Mouse (Mus musculus) intestine, postnatal 0 days (tissue): Measurements from ENCODE around the gene Haus4. TPM values are rescaled to one million over a fixed set of nuclear protein-coding genes. Genes with fewer than 3 reads are reported as not detected.

Experiments used
- ATAC-seq: fragments of 200-750 bp; cut with Nextera tagmentation; 2 replicates; pipeline ENCODE4 v1.8.0; 2017; ENCODE audit warnings: mild to moderate bottlenecking, moderate TSS enrichment, moderate library complexity
- H3K27ac ChIP-seq: fragments of 300-500 bp; sonication (generic); 2 replicates; pipeline ENCODE4 v1.5.1; 2014; ENCODE audit warnings: mild to moderate bottlenecking, low read depth, low read length, moderate library complexity
- H3K27me3 ChIP-seq: fragments of 300-500 bp; sonication (generic); replicated peaks from 2 replicates; pipeline ENCODE4 v1.6.1; 2014; ENCODE audit warnings: low read length, mixed read lengths; ENCODE audit not compliant: control insufficient read depth, insufficient read depth
- H3K36me3 ChIP-seq: fragments of 300-500 bp; sonication (generic); 2 replicates; pipeline ENCODE4 v1.6.1; 2014; ENCODE audit warnings: mild to moderate bottlenecking, moderate library complexity; ENCODE audit not compliant: control insufficient read depth, insufficient read depth
- H3K4me1 ChIP-seq: fragments of 300-500 bp; sonication (generic); replicated peaks from 2 replicates; pipeline ENCODE4 v1.6.1; 2014; ENCODE audit warnings: antibody characterized with exemption, low read length, mixed read lengths; ENCODE audit not compliant: control insufficient read depth, insufficient read depth
- H3K4me2 ChIP-seq: fragments of 300-500 bp; sonication (generic); replicated peaks from 2 replicates; pipeline ENCODE4 v1.6.1; 2014; ENCODE audit warnings: low read depth, mild to moderate bottlenecking, moderate library complexity
- H3K4me3 ChIP-seq: fragments of 300-500 bp; sonication (generic); 2 replicates; pipeline ENCODE4 v1.5.1; 2014; ENCODE audit warnings: low read depth, low read length
- H3K9ac ChIP-seq: fragments of 300-500 bp; sonication (generic); 2 replicates; pipeline ENCODE4 v1.6.1; 2014; ENCODE audit warnings: mild to moderate bottlenecking, low read depth, low read length
- H3K9me3 ChIP-seq: fragments of 300-500 bp; sonication (generic); 2 replicates; pipeline ENCODE4 v1.6.1; 2016; ENCODE audit warnings: mixed run types; ENCODE audit not compliant: control insufficient read depth
- CTCF ChIP-seq: sonication (generic); IDR thresholded peaks from 2 replicates; pipeline ENCODE4 v1.5.1; 2016; ENCODE audit warnings: low read depth, mild to moderate bottlenecking, control low read depth, antibody characterized with exemption, moderate library complexity
- WGBS: fragments of 180-500 bp; shearing (Covaris S2); extraction: QIAGEN DNeasy Blood & Tissue Kit; methylation state at CpG from one replicate; pipeline ENCODE4 v1.1.7; 2014; 5-methylcytosine and 5-hydroxymethylcytosine counted together
- polyA plus RNA-seq: library from polyadenylated mRNA; unstranded; fragments of >200 nt; fragmentation: Nextera tagmentation; extraction: Ambion mirVana; gene quantifications from 2 replicates; pipeline ENCODE4 v1.2.1, GENCODE M21; 2015

Haus4 gene
- polyA plus RNA-seq, 1 experiment from 2014 or later, result 28.2 TPM

GRCm38 (mm10) chr14:54594631-54595414 lies 40.4 kb upstream of the Haus4 start:
- Histone ChIP-seq H3K4me2 (no peak overlapping the region), H3K4me3 (no peak overlapping the region), H3K4me1 (no peaks in the 10 kb centered on the region), H3K9ac (no peak overlapping the region), H3K27ac (no peak overlapping the region), H3K27me3 (no peaks in the 10 kb centered on the region), H3K9me3 (no peaks in the 10 kb centered on the region), H3K36me3 (peaks cover 20% of the 10 kb centered on the region)
- WGBS, result 78% methylated on average over 28 of the region's 28 CpGs
- no peak for TF ChIP-seq CTCF
- no peak for ATAC-seq

DNA sequence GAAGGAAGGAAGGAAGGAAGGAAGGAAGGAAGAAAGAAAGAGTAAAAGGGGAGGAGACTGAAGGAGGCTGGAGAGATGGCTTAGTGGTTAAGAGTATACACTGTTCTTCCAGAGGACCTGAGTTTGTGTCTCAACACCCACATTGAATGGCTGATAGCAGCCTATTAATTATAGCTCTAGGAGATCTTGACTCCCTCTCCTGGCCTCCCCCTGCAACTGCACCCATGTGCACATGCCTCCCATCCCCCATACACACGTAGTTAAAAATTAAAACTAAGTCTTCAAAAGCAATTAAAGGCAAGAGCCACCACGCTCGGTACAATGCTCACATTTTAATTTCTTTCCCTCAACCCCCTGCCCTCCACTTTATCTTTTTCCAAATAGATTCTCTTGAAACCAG lies 39.6 kb upstream of the Haus4 start:
- no peak for ATAC-seq
- 89% methylated on average over 3 of the region's 3 CpGs for WGBS
- Histone ChIP-seq H3K4me3 (no peak overlapping the region), H3K4me1 (no peaks in the 10 kb centered on the region), H3K9me3 (no peaks in the 10 kb centered on the region), H3K27ac (no peak overlapping the region), H3K27me3 (no peaks in the 10 kb centered on the region), H3K36me3 (peaks cover 20% of the 10 kb centered on the region), H3K9ac (no peak overlapping the region), H3K4me2 (no peak overlapping the region)
- TF ChIP-seq CTCF, result peak; percentile 46

DNA sequence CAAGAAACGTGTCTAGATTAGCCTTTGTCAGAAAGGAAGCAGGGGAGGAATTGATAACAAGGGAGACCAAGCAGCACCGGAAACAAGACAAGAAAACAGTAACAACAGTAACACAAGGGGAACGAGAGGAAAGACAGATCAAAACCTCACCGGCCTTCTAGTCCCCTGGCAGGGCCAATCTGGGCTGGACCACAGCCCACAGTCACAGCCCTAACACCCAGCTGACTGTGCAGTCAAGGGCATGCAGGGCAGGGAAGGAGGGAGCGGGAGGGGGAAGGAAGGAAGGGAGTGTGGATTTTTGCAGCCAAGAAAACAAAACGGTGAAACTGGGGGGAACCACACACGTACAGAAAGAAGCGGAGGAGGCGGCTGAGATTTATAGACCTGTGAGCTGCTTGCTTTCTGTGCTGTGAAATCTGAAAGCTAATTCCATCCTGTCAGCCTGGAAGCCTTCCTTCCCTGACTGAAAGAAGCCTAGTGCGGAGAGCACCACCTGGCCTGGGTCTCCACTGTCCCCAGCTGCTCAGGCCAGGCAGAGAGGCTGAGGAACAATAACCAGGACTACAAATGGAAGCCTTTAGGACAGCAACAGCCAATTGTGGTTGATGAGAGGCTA lies 38.0 kb upstream of the Haus4 start:
- H3K4me1 ChIP-seq, result no peaks in the 10 kb centered on the region
- no peak for ATAC-seq
- H3K27me3 ChIP-seq, result no peaks in the 10 kb centered on the region
- TF ChIP-seq CTCF, result no peak
- no peak overlapping the region for H3K27ac ChIP-seq
- 61% methylated on average over 10 of the region's 10 CpGs for WGBS
- no peaks in the 10 kb centered on the region for H3K9me3 ChIP-seq
- H3K4me2 ChIP-seq, result no peak overlapping the region
- peaks cover 20% of the 10 kb centered on the region for H3K36me3 ChIP-seq
- no peak overlapping the region for H3K9ac ChIP-seq
- H3K4me3 ChIP-seq, result no peak overlapping the region

DNA sequence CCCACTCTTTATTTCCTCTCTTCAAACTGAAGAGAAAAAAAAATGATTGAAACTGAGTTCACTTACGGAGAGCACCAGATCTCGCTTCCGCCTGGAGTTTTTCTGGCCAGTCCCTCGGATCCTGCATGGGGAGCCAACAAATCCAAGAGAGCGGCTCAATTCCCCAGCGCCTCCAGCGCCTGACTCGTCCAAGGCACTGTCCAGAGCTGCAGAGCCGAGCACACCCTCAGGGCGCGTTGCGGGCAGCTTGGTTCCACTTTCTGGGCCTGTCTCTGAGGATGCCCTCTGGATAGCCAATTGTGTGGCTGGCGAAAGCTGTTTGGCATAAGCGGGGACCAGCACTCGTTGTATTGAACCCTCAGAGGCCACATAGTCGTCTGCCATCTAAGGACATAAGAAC lies 36.6 kb upstream of the Haus4 start:
- H3K4me2 ChIP-seq, result no peak overlapping the region
- no peak overlapping the region for H3K4me3 ChIP-seq
- WGBS, result 92% methylated on average over 16 of the region's 16 CpGs
- H3K27ac ChIP-seq, result no peak overlapping the region
- no peaks in the 10 kb centered on the region for H3K27me3 ChIP-seq
- no peak overlapping the region for H3K9ac ChIP-seq
- H3K9me3 ChIP-seq, result no peaks in the 10 kb centered on the region
- H3K4me1 ChIP-seq, result no peaks in the 10 kb centered on the region
- no peak for ATAC-seq
- TF ChIP-seq CTCF, result no peak
- H3K36me3 ChIP-seq, result peaks cover 17% of the 10 kb centered on the region

DNA sequence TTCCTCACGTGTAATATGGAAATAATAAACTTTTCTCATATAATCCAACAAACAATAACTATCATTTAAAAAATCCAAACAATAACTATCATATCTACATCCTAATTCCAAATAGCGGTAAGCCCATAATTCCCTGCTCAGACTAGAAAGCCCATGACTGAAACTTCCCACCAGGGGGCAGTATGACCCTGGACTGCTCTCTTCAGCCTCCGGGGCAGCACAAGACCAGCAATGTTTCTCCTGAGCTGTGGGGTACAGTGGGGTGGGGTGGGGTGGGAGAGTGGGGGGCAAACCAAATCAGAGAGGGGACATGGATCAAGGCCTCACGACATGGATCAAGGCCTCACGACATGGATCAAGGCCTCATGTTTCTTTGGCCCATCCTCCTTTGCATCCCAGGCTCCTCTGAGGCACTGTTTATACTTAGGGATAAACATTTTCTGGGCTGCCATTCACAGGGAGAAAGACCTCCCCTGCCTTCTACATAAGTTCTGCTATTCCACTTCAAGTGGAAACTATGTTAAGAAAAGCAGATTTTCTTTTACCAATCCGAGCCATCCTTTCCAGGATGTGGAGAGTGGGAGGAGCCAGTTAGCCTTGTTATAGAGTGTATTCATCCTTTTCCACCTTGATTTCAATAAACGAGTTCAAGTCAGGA lies 29.4 kb upstream of the Haus4 start:
- TF ChIP-seq CTCF, result peak; percentile 84
- H3K4me1 ChIP-seq, result no peaks in the 10 kb centered on the region
- H3K9ac ChIP-seq, result no peak overlapping the region
- 28% methylated on average over 7 of the region's 7 CpGs for WGBS
- peaks cover 3% of the 10 kb centered on the region; the same call in 1 of the 2 replicates for H3K36me3 ChIP-seq
- no peaks in the 10 kb centered on the region for H3K27me3 ChIP-seq
- peak; percentile 17; the same call in 1 of the 2 replicates for ATAC-seq
- no peaks in the 10 kb centered on the region for H3K9me3 ChIP-seq
- H3K27ac ChIP-seq, result peak overlapping the region; percentile 41; the same call in 1 of the 2 replicates
- H3K4me3 ChIP-seq, result no peak overlapping the region
- H3K4me2 ChIP-seq, result no peak overlapping the region

- H3K4me3 ChIP-seq, result no peak overlapping the region
- H3K9ac ChIP-seq, result no peak overlapping the region
- H3K9me3 ChIP-seq, result no peaks in the 10 kb centered on the region
- ATAC-seq, result 0 out of 2 replicates have a peak, but pooled peaks have one; percentile 29
- no peak for TF ChIP-seq CTCF
- peaks cover 3% of the 10 kb centered on the region; the same call in 1 of the 2 replicates for H3K36me3 ChIP-seq
- H3K27me3 ChIP-seq, result no peaks in the 10 kb centered on the region
- H3K4me2 ChIP-seq, result no peak overlapping the region
- H3K4me1 ChIP-seq, result no peaks in the 10 kb centered on the region
- no peak overlapping the region for H3K27ac ChIP-seq
- 70% methylated on average over 9 of the region's 9 CpGs for WGBS
These were observed 28.1 kb upstream of the Haus4 start for GRCm38 (mm10) chr14:54582536-54582935.
